Mouse (Mus musculus) T-helper 17 cell (primary cell): ENCODE measurements around the gene Acad10.
"Not testable (repeated sequence)": the region's sequence is repeated elsewhere in the genome, so short reads cannot be mapped to it uniquely, and the experiment has no call there.

ENCODE experiments used
- in situ Hi-C, 2 experiments: fragments of 300-600 bp; cut with MboI, MseI; formaldehyde crosslinking; loops; 1 replicate in 1 of 2; 2 replicates in 1 of 2; pipeline ENCODE4 v1.15.1; 2025; ENCODE audit warnings: high pct_unique_total_duplicates in 2 of 2

The Acad10 gene

DNA sequence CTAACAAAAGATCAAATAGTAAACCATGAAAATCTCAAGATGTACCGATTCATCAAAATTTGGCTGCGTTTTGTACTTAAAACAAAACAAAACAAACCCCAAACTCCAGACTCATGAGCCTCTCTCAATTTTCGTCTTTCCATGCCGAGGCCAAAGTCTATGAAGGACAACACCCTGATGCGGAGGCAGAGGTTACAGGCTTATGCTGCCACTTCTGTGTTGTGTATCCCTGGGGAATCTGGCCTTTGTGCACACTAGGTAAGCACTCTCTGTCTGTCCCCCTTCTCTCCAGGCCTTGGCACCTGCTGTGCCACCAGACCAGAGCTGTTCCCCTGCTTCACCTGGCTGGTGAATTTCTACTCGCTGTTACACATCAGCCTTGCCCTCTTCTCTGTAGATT, 2.7 kb downstream of the Acad10 start:
- in situ Hi-C loops: not testable (repeated sequence)

GRCm38 (mm10) chr5:121656866-121657265, 3.4 kb downstream of the Acad10 start:
- in situ Hi-C loops: not testable (repeated sequence)

DNA sequence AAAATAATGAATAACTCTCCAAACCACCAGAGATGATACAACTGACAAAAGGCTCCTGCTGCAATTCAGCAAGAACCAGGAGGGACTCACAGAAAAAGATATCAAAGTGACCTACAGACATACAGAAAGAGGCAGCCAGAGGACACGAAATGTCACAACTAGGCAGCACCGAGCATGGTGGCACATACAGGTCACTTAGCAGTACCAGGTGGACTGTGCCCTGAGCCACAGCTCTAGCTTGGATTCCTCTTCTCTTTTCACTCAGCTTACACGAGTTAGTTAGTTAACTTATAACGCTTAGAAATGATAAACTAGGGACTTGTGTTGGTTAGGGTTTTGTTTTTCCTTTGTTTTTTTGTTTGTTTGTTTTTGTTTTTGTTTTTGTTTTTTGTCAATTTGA, 5.8 kb downstream of the Acad10 start:
- in situ Hi-C loops: no loop called here

GRCm38 (mm10) chr5:121649134-121649533, 11.2 kb downstream of the Acad10 start:
- in situ Hi-C loops: loop anchor here in 1 of 2 experiments (10.0 kb wide), 1 partner anchor 556 kb away; the partner anchor contains the start of gene Hvcn1

GRCm38 (mm10) chr5:121639601-121640000, 20.7 kb downstream of the Acad10 start:
- in situ Hi-C loops: no loop called here

GRCm38 (mm10) chr5:121637296-121637695, 23.0 kb downstream of the Acad10 start:
- in situ Hi-C loops: no loop called here

DNA sequence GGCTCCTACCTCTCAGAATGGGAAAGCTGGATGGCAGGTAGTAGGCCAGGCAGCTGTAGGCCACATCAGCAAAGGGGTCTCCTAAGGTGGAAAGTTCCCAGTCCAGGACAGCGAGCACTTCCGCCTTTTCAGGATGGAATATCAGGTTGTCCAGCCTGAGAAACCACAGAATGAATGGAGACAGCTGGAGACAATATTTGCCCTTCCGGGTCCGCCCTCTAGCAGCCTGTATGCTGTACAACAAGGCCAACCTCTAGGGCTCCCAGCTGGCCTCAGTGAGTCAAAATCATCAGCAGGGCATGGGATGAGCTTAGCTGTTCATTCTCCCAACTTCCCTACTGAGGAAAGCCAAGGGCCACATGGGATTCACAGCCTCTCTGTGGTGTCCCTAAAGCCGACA, 25.6 kb downstream of the Acad10 start:
- in situ Hi-C loops: no loop called here

DNA sequence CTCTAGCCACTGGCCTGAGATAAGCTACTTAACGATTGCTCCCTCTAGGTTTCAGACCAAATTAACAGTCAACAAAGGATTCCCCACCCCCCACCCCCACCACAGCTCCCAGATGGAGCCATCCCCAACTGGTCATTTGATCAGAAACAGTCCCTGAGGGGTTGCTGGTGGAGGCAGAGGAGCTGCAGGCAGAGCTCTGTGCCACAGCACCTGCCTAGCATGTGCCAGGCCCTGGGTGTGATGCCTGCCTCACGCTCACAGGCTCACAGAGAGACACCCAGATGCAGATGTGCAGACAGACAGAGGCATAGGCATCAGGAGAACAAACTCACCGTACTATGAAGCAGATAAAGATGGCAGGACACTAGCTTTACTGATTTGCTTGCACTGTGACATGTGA, 27.5 kb downstream of the Acad10 start:
- in situ Hi-C loops: no loop called here

DNA sequence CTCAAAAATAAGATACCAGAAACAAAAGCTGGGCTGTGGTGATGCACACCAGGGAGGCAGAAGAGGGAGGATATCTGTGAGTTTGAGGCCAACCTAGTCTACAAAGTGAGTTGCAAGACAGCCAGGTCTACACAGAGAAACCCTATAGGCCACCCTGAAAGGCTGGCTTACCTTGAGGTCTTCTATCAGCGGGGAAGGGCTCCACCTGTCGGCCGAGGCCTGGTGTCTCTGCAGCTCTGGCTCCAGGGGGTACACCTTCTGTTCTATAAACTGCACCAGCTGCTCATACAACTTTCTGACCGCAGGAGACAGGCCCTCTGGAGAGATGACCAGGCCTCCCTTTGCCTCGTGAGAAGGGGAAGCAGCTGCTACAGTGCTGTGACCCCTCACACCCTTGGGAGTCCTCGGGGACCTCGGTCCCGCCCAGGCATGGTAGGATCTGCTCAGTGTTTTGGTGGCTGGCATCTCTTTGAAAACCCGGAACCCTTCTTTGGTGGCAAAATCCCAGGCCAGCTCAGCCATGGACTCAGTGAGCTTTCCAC, 29.1 kb downstream of the Acad10 start:
- in situ Hi-C loops: not testable (repeated sequence)

DNA sequence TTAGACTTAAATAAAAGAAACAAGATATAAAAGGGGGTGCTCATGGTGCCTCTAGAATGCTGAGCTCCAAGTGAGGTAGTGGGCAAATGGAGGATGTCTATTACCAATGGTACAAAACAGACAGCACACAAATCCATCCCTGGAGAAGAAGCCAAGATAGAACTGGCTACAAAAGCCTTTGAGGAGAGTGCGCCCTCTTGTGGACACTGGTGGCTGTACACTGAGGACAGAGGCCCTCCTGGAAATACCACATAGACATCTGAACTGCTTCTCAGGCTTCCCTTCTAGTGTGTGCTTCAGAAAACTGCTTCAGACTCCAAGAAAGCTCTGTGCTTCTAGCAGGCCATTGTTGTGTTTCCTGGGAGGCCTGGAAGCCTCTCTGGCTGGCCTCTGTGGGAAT, 32.4 kb downstream of the Acad10 start:
- in situ Hi-C loops: no loop called here

DNA sequence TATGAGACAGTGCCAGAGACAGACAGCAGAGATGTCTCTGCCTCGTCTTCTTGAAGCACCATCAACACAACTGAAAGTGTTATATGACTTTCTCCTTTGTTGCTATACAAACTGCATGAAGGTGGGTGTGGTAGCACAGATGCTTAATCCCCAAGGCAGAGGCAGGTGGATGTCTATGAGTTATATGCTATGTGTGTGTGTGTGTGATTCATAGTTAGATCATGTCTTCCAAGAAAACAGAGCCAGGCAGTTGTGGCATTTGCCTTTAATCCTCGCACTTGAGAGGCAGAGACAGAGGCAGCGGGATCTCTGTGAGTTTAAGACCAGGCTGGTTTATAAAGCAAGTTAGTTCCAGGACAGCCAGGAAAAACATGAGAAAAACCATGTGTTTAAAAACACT, 37.1 kb downstream of the Acad10 start:
- in situ Hi-C loops: no loop called here

GRCm38 (mm10) chr5:121621102-121621501, 39.2 kb downstream of the Acad10 start:
- in situ Hi-C loops: no loop called here

DNA sequence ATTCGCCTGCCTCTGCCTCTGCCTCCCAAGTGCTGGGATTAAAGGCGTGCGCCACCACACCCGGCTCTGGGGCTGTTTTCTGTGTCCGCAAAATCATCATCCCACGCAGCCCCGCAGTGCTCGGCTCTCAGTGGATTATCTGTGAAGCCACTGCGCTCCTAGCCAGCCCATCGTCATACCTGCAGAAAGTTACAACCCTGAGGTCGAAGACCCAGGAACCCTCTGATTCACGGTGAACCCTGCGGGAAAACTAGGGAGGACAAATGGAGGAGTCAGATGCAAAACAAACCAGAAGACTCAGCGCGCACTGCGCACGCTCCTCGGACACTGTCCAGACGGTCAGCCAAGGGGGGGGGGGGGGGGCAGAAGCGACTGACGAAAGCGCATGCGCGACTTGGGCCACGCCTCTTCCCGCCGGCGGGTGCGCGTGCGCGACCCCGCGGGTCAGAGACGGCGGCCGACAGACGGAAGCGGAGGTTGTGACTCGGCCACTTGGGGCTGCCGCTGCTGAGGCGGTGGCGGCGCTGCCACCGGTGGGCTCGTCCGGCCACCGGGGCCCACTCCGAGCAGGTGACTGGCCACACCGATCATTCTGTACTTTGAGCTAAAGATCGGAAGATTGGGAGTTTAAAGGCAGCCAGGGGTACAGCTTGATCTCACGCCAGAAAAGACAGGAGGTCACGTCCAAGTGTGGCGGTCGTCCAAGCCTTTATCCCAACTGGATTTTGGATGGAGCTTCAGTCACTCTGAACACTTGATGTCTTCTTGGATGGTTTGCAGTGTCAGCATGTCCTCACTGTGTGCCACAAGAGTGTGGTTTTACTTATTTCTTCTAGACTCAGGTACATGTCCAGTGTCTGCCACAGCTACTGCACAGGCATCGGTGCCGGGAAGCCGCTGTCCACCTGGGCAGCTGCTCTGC, 41.5 kb downstream of the Acad10 start, which contains the start of gene Acad12:
Gene Acad12 (minus strand): TSS at position 347 of the 922 bp plus-strand sequence.
- in situ Hi-C loops: no loop called here

DNA sequence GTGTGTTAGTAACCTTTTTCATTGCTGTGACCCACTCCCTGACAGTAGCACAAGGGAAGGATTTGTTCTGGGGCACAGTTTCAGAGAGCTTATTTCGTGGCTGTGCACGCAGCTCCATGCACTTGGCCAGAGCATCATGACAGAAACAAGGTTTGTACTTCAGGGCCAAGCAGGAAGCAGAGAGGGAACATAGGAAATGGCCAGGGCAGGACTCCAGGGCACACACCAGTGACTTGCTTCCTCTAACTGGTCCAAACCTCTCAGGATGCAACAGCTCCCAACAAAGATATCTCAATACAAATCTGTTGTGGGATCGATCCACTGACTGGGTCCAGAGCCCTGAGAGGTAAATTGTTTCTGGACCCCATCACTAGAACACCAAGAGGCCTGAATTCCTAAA, 45.4 kb downstream of the Acad10 start:
- in situ Hi-C loops: not testable (repeated sequence)

DNA sequence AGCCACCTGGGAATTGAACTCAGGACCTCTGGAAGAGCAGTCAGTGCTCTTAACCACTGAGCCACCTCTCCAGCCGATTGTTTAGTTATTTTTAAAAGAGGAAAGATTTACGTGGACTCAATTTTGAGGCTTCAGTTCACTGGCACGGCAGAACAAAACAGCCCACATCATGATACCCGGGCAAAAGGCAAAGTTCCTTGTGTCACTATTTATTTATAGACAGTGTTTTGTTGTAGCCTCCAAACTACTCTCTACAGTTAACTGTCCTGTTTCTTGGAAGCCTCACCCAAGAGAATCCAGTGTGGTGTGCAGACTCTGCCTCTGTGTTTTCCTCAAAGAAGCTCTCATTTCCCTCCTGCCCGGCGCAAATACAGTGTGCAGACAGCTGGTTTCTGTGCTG, 48.3 kb downstream of the Acad10 start:
- in situ Hi-C loops: no loop called here

DNA sequence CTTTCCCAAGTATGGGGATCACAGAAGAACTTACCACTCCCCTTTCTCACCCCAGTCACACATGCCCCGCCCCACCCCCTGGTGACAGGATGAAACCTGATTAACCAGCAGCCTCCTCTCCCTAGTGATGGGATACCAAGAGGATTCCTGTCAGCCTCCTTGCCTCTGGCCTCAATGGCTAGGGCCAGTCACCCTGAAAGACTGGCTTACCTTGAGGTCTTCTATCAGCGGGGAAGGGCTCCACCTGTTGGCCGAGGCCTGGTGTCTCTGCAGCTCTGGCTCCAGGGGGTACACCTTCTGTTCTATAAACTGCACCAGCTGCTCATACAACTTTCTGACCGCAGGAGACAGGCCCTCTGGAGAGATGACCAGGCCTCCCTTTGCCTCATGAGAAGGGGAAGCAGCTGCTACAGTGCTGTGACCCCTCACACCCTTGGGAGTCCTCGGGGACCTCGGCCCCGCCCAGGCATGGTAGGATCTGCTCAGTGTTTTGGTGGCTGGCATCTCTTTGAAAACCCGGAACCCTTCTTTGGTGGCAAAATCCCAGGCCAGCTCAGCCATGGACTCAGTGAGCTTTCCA, 50.7 kb downstream of the Acad10 start:
- in situ Hi-C loops: loop anchor here in 1 of 2 experiments (5.0 kb wide), 1 partner anchor 42 kb away; no protein-coding TSS in a partner anchor

GRCm38 (mm10) chr5:121606151-121606550, 54.2 kb downstream of the Acad10 start:
- in situ Hi-C loops: loop anchor here in 1 of 2 experiments (5.0 kb wide), 1 partner anchor 39 kb away; no protein-coding TSS in a partner anchor

GRCm38 (mm10) chr5:121603815-121604214, 56.5 kb downstream of the Acad10 start:
- in situ Hi-C loops: not testable (repeated sequence)

DNA sequence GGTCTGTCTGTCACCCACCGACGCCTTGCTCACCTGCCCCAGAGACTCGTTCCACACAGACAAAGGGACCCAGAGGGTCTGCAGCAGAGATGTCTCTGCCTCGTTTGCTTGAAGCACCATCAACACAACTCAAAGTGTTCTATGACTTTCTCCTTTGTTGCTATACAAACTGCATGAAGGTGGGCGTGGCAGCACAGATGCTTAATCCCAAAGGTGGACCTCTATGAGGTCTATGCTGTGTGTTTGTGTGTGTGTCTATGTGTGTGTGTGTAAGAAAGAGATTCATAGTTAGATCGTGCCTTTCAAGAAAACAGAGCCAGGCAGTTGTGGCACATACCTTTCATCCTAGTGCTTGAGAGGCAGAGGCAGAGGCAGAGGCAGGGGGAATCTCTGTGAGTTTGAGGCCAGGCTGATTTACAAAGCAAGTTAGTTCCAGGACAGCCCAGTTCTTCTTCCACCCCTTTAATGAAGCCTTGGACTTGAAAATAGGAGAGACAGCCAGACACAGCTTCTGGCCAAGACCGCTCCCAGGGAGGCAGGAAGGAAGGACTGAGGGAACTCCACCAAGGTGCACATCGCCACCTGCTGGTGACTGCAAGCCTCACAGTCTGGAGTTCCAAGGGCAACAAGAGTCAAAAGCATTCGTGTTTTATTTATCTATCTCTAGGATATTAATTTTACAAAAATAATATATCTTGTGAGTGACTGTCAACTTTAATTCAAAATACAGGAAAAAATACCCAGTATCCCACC, 58.6 kb downstream of the Acad10 start:
- in situ Hi-C loops: no loop called here

- in situ Hi-C loops: loop anchor here in 1 of 2 experiments (5.0 kb wide), 1 partner anchor 37 kb away; no protein-coding TSS in a partner anchor
Observed at GRCm38 (mm10) chr5:121598871-121599610, 61.3 kb downstream of the Acad10 start.
